Mouse (Mus musculus): Measurements from ENCODE around the gene Rbpjl.

DNA sequence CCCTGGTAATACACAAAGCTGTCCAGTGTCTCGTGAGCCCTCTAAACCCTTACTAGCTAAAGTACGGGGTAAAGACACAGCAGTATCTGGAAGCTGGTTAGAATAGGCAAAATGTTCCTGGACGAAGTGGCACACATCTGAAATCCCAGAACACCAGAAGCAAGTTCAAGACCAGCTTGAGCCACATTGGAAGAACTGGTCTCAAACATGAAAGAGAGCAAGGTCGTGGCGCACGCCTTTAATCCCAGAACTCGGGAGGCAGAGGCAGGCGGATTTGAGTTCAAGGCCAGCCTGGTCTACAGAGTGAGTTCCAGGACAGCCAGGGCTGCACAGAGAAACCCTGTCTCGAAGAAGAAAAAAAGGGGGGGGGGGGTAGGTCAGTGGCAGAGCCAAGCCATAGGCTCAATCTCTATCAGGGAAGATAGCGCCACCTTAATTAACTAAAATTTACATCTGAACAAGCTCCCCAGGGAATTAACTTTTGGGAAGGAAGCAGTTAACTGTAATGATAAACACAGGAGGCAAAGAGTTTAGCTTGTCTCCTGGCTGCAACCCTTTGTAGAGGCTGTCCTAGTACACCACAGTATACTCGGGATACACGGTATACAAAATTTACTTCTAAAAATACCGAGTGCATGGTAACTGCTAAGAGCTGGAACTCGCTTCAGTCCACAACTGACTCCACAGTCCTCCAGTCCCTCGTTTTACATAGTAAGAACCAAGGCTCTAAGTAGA lies 27.1 kb downstream of the Rbpjl start:
- TF ChIP-seq ZC3H11A (IDR thresholded peaks at IDR 0.05; ENCODE audit: borderline replicate concordance, low read depth, low read length) (no peak), ZNF384 (IDR thresholded peaks at IDR 0.05; ENCODE audit: low read depth, low read length) (no peak), CHD2 (IDR thresholded peaks at IDR 0.05; ENCODE audit: low read depth, low read length) (no peak), HCFC1 (IDR thresholded peaks at IDR 0.05; ENCODE audit: borderline replicate concordance, insufficient read depth, low read length) (no peak)
